Mouse (Mus musculus) heart, embryonic 11.5 days (tissue): Measurements from ENCODE around the gene Vkorc1. TPM values are rescaled to one million over a fixed set of nuclear protein-coding genes. Genes with fewer than 3 reads are reported as not detected.
"Not testable (repeated sequence)": the region's sequence is repeated elsewhere in the genome, so short reads cannot be mapped to it uniquely, and the experiment has no call there.

Source experiments
- ATAC-seq: fragments of 200-750 bp; cut with Nextera tagmentation; replicated peaks from 2 replicates; pipeline ENCODE4 v1.8.0; 2017; ENCODE audit warnings: moderate library complexity; ENCODE audit not compliant: insufficient number of reproducible peaks, low FRiP score, low TSS enrichment
- H3K27ac ChIP-seq: fragments of 300-500 bp; sonication (generic); 2 replicates; pipeline ENCODE4 v1.5.1; 2014; ENCODE audit warnings: mild to moderate bottlenecking, low read depth, low read length
- H3K27me3 ChIP-seq: fragments of 300-500 bp; sonication (generic); 2 replicates; pipeline ENCODE4 v1.6.1; 2014; ENCODE audit warnings: mild to moderate bottlenecking, low read length, mixed read lengths; ENCODE audit not compliant: control insufficient read depth, insufficient read depth
- H3K36me3 ChIP-seq: fragments of 300-500 bp; sonication (generic); 2 replicates; pipeline ENCODE4 v1.6.1; 2014; ENCODE audit warnings: mild to moderate bottlenecking, low read length, moderate library complexity, mixed read lengths; ENCODE audit not compliant: control insufficient read depth, insufficient read depth
- H3K4me1 ChIP-seq: fragments of 300-500 bp; sonication (generic); 2 replicates; pipeline ENCODE4 v1.6.1; 2014; ENCODE audit warnings: low read length; ENCODE audit not compliant: control insufficient read depth, insufficient read depth
- H3K4me2 ChIP-seq: fragments of 300-500 bp; sonication (generic); 2 replicates; pipeline ENCODE4 v1.6.1; 2014; ENCODE audit warnings: mild to moderate bottlenecking, moderate library complexity
- H3K4me3 ChIP-seq: fragments of 300-500 bp; sonication (generic); 2 replicates; pipeline ENCODE4 v1.5.1; 2014; ENCODE audit warnings: low read depth, low read length
- H3K9ac ChIP-seq: fragments of 300-500 bp; sonication (generic); 2 replicates; pipeline ENCODE4 v1.6.1; 2014; ENCODE audit warnings: mild to moderate bottlenecking, low read depth, low read length, moderate library complexity
- H3K9me3 ChIP-seq: fragments of 300-500 bp; sonication (generic); replicated peaks from 2 replicates; pipeline ENCODE4 v1.6.1; 2016; ENCODE audit warnings: low read length; ENCODE audit not compliant: control insufficient read depth
- WGBS: fragments of 180-500 bp; shearing (Covaris S2); extraction: QIAGEN DNeasy Blood & Tissue Kit; methylation state at CpG from one replicate; pipeline ENCODE4 v1.1.7; 2014; ENCODE audit not compliant: insufficient replicate concordance; 5-methylcytosine and 5-hydroxymethylcytosine counted together
- polyA plus RNA-seq: library from polyadenylated mRNA; unstranded; fragments of >200 nt; fragmentation: Nextera tagmentation; extraction: Ambion mirVana; gene quantifications from 2 replicates; pipeline ENCODE4 v1.2.1, GENCODE M21; 2014

Vkorc1 gene
- polyA plus RNA-seq, 1 experiment from 2014 or later, result 98.7 TPM

GRCm38 (mm10) chr7:127895891-127896290, 474 bp upstream of the Vkorc1 start:
- H3K9ac ChIP-seq, H3K27ac ChIP-seq, H3K36me3 ChIP-seq, H3K4me3 ChIP-seq, ATAC-seq, H3K4me1 ChIP-seq, H3K27me3 ChIP-seq, H3K9me3 ChIP-seq: not testable (repeated sequence)
- WGBS, result 62% methylated on average over 7 of the region's 7 CpGs
- peak overlapping the region; percentile 92 for H3K4me2 ChIP-seq

- Histone ChIP-seq H3K9me3 (no peaks in the 10 kb centered on the region), H3K9ac (peak overlapping the region; percentile 73), H3K27me3 (no peaks in the 10 kb centered on the region), H3K4me2 (peak overlapping the region; percentile 92), H3K4me1 (peaks cover 7% of the 10 kb centered on the region; the same call in 1 of the 2 replicates), H3K36me3 (peaks cover 3% of the 10 kb centered on the region; the same call in 1 of the 2 replicates), H3K27ac (no peak overlapping the region), H3K4me3 (peak overlapping the region; percentile 56)
- no peak for ATAC-seq
- WGBS, result 79% methylated on average over 5 of the region's 5 CpGs
Observed at GRCm38 (mm10) chr7:127894480-127894879, 937 bp downstream of the Vkorc1 start.

GRCm38 (mm10) chr7:127890798-127891197, 4.6 kb downstream of the Vkorc1 start, which contains the start of gene Prss53:
Gene Prss53 (minus strand): TSS chr7:127890970.
- H3K9me3 ChIP-seq, result no peaks in the 10 kb centered on the region
- 30% methylated on average over 4 of the region's 4 CpGs for WGBS
- no peaks in the 10 kb centered on the region for H3K27me3 ChIP-seq
- no peak within 1 kb of the TSS for H3K9ac ChIP-seq
- H3K27ac ChIP-seq, result no peak within 1 kb of the TSS
- ATAC-seq, result no peak
- peaks cover 7% of the 10 kb centered on the region; the same call in 1 of the 2 replicates for H3K4me1 ChIP-seq
- peaks cover 17% of the 10 kb centered on the region for H3K36me3 ChIP-seq
- H3K4me3 ChIP-seq, result no peak within 1 kb of the TSS
- H3K4me2 ChIP-seq, result no peak within 1 kb of the TSS

GRCm38 (mm10) chr7:127888821-127889220, 6.6 kb downstream of the Vkorc1 start:
- Histone ChIP-seq H3K27ac (no peak overlapping the region), H3K27me3 (no peaks in the 10 kb centered on the region), H3K9me3 (no peaks in the 10 kb centered on the region), H3K9ac (no peak overlapping the region), H3K4me2 (no peak overlapping the region), H3K4me3 (no peak overlapping the region), H3K4me1 (peaks cover under 1% of the 10 kb centered on the region), H3K36me3 (peaks cover 28% of the 10 kb centered on the region)
- 76% methylated on average over 3 of the region's 3 CpGs for WGBS
- ATAC-seq, result no peak

GRCm38 (mm10) chr7:127887781-127888180, 7.6 kb downstream of the Vkorc1 start:
- peaks cover 6% of the 10 kb centered on the region for H3K4me1 ChIP-seq
- peaks cover 38% of the 10 kb centered on the region for H3K36me3 ChIP-seq
- no peaks in the 10 kb centered on the region for H3K9me3 ChIP-seq
- H3K4me2 ChIP-seq, result no peak overlapping the region
- H3K9ac ChIP-seq, result no peak overlapping the region
- H3K27me3 ChIP-seq, result no peaks in the 10 kb centered on the region
- H3K4me3 ChIP-seq, result no peak overlapping the region
- WGBS, result 84% methylated on average over 3 of the region's 3 CpGs
- H3K27ac ChIP-seq, result no peak overlapping the region
- ATAC-seq, result no peak

- H3K9ac ChIP-seq, result no peak overlapping the region
- WGBS, result 86% methylated on average over 8 of the region's 8 CpGs
- H3K4me3 ChIP-seq, result no peak overlapping the region
- H3K36me3 ChIP-seq, result peaks cover 44% of the 10 kb centered on the region
- no peak overlapping the region for H3K4me2 ChIP-seq
- ATAC-seq, result no peak
- H3K4me1 ChIP-seq, result peaks cover 6% of the 10 kb centered on the region
- no peaks in the 10 kb centered on the region for H3K27me3 ChIP-seq
- H3K9me3 ChIP-seq, result no peaks in the 10 kb centered on the region
- H3K27ac ChIP-seq, result no peak overlapping the region
Observed at GRCm38 (mm10) chr7:127887191-127887590, 8.2 kb downstream of the Vkorc1 start.

GRCm38 (mm10) chr7:127886551-127886950, 8.9 kb downstream of the Vkorc1 start:
- no peaks in the 10 kb centered on the region for H3K27me3 ChIP-seq

GRCm38 (mm10) chr7:127885951-127886350, 9.5 kb downstream of the Vkorc1 start:
- H3K4me2 ChIP-seq, result no peak overlapping the region
- WGBS, result 64% methylated on average over 6 of the region's 6 CpGs
- no peak for ATAC-seq

More at GRCm38 (mm10) chr7:127886551-127886950, 8.9 kb downstream of the Vkorc1 start:
- WGBS, result 92% methylated on average over 6 of the region's 6 CpGs
- no peak overlapping the region for H3K4me2 ChIP-seq
- no peaks in the 10 kb centered on the region for H3K9me3 ChIP-seq
- H3K27ac ChIP-seq, result no peak overlapping the region
- H3K4me3 ChIP-seq, result no peak overlapping the region
- H3K36me3 ChIP-seq, result peaks cover 50% of the 10 kb centered on the region
- ATAC-seq, result no peak
- no peak overlapping the region for H3K9ac ChIP-seq
- peaks cover 6% of the 10 kb centered on the region for H3K4me1 ChIP-seq

GRCm38 (mm10) chr7:127880431-127880830, 15.0 kb downstream of the Vkorc1 start:
- WGBS, result 78% methylated on average over 12 of the region's 12 CpGs
- H3K9ac ChIP-seq, result no peak overlapping the region
- peaks cover 67% of the 10 kb centered on the region for H3K36me3 ChIP-seq
- no peak overlapping the region for H3K27ac ChIP-seq
- H3K4me2 ChIP-seq, result no peak overlapping the region
- H3K9me3 ChIP-seq, result no peaks in the 10 kb centered on the region
- peaks cover 12% of the 10 kb centered on the region for H3K4me1 ChIP-seq
- H3K27me3 ChIP-seq, result no peaks in the 10 kb centered on the region
- ATAC-seq, result no peak
- H3K4me3 ChIP-seq, result no peak overlapping the region

More at GRCm38 (mm10) chr7:127885951-127886350, 9.5 kb downstream of the Vkorc1 start:
- H3K9me3 ChIP-seq, result no peaks in the 10 kb centered on the region
- no peak overlapping the region for H3K4me3 ChIP-seq
- no peaks in the 10 kb centered on the region for H3K27me3 ChIP-seq
- no peak overlapping the region for H3K9ac ChIP-seq
- peaks cover 6% of the 10 kb centered on the region for H3K4me1 ChIP-seq
- no peak overlapping the region for H3K27ac ChIP-seq
- peaks cover 56% of the 10 kb centered on the region for H3K36me3 ChIP-seq
